In the genomic region with DNA sequence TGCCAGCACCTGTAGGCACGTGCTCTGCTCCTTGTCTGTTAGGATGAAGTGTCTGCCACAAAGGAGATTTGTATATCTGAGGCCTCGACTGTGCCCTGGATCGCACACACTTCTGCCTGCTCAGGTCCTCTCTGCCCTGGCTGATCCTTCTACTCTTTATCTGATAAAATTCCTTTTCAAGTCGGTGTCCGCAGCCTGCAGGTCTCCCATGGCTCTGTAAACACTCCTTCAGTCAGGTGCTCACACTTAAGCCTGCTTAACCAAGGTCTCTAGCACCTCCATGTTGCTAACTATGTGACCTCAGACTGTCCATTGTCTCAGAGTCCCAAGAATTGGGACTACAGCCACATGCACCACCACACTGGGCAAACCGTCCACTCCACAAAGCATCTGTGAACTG, we compare ENCODE assay signal across 19 mouse cellular contexts.
"Had no signal": no experiment of that assay in that cellular context is flagged by ENCODE, and none has a peak within 500 bp of the region (broad histone marks: within the 10 kb centered on the region; RNA-seq: fewer than 3 reads in every experiment).

No protein-coding gene starts in this region.

- H3K27ac ChIP-seq: limb, embryonic 10.5 days; limb, embryonic 13.5 days; liver, embryonic 12.5 days; liver, embryonic 15.5 days; macrophage; midbrain, embryonic 12.5 days; midbrain, embryonic 15.5 days; neural tube, embryonic 12.5 days; neural tube, embryonic 15.5 days had no signal

- H3K9me3 ChIP-seq: limb, embryonic 10.5 days; limb, embryonic 13.5 days; liver, embryonic 12.5 days; liver, embryonic 15.5 days; midbrain, embryonic 12.5 days; midbrain, embryonic 15.5 days; neural tube, embryonic 12.5 days; neural tube, embryonic 15.5 days had no signal

- DNase-seq: kidney, adult 18-20 months; kidney, adult 9 months; kidney, postnatal 14 days; kidney, postnatal 4 days; liver; right cerebral cortex, adult 18-20 months; right cerebral cortex, postnatal 14 days; right cerebral cortex, postnatal 4 days; thymus, adult 18-20 months; thymus, postnatal 36 days had no signal

- H3K4me3 ChIP-seq: limb, embryonic 10.5 days; limb, embryonic 13.5 days; liver, embryonic 12.5 days; liver, embryonic 15.5 days; midbrain, embryonic 12.5 days; midbrain, embryonic 15.5 days; neural tube, embryonic 12.5 days; neural tube, embryonic 15.5 days had no signal

- H3K4me1 ChIP-seq: limb, embryonic 10.5 days; limb, embryonic 13.5 days; liver, embryonic 12.5 days; liver, embryonic 15.5 days; midbrain, embryonic 12.5 days; midbrain, embryonic 15.5 days; neural tube, embryonic 12.5 days; neural tube, embryonic 15.5 days had no signal

- H3K9ac ChIP-seq: limb, embryonic 13.5 days; liver, embryonic 12.5 days; liver, embryonic 15.5 days; midbrain, embryonic 12.5 days; midbrain, embryonic 15.5 days; neural tube, embryonic 12.5 days; neural tube, embryonic 15.5 days had no signal

- H3K27me3 ChIP-seq: limb, embryonic 13.5 days; liver, embryonic 12.5 days; liver, embryonic 15.5 days; midbrain, embryonic 12.5 days; midbrain, embryonic 15.5 days; neural tube, embryonic 12.5 days; neural tube, embryonic 15.5 days had no signal

- ATAC-seq: liver, embryonic 12.5 days; midbrain, embryonic 15.5 days had no signal

- H3K4me2 ChIP-seq: limb, embryonic 13.5 days; liver, embryonic 12.5 days; liver, embryonic 15.5 days; midbrain, embryonic 12.5 days; midbrain, embryonic 15.5 days; neural tube, embryonic 12.5 days; neural tube, embryonic 15.5 days had no signal
